Mouse (Mus musculus): Measurements from ENCODE around the gene Dnm1. TPM values are rescaled to one million over a fixed set of nuclear protein-coding genes. Genes with fewer than 3 reads are reported as not detected.

The Dnm1 gene
- polyA plus RNA-seq, 1 experiment = 100 TPM

- 73% methylated on average over 14 of the region's 14 CpGs for WGBS
- no peak for DNase-seq (ENCODE audit: low read depth, low spot score)
Observed at GRCm38 (mm10) chr2:32318709-32319585, 34.2 kb downstream of the Dnm1 start.

GRCm38 (mm10) chr2:32317791-32318417, 35.2 kb downstream of the Dnm1 start:
- WGBS = 18% methylated on average over 19 of the region's 19 CpGs
- no peak for DNase-seq (ENCODE audit: low read depth, low spot score)

GRCm38 (mm10) chr2:32316887-32317656, 36.1 kb downstream of the Dnm1 start:
- 68% methylated on average over 20 of the region's 20 CpGs for WGBS
- no peak for DNase-seq (ENCODE audit: low read depth, low spot score)

- DNase-seq (ENCODE audit: low read depth, low spot score) = no peak
Observed at GRCm38 (mm10) chr2:32315751-32316150, 37.4 kb downstream of the Dnm1 start.

GRCm38 (mm10) chr2:32314831-32315230, 38.3 kb downstream of the Dnm1 start:
- 92% methylated on average over 14 of the region's 14 CpGs for WGBS
- DNase-seq (ENCODE audit: low read depth, low spot score) = no peak

More at GRCm38 (mm10) chr2:32315751-32316150, 37.4 kb downstream of the Dnm1 start:
- 34% methylated on average over 8 of the region's 8 CpGs for WGBS

- no peak for DNase-seq (ENCODE audit: low read depth, low spot score)
- WGBS = 10% methylated on average over 56 of the region's 56 CpGs
Observed at GRCm38 (mm10) chr2:32312318-32312964, 40.7 kb downstream of the Dnm1 start.

GRCm38 (mm10) chr2:32311443-32312317, 41.5 kb downstream of the Dnm1 start:
- 16% methylated on average over 41 of the region's 42 CpGs for WGBS
- DNase-seq (ENCODE audit: low read depth, low spot score) = no peak

GRCm38 (mm10) chr2:32310096-32310845, 42.9 kb downstream of the Dnm1 start:
- 85% methylated on average over 18 of the region's 18 CpGs for WGBS
- DNase-seq (ENCODE audit: low read depth, low spot score) = no peak

GRCm38 (mm10) chr2:32308870-32309568, 44.1 kb downstream of the Dnm1 start:
- DNase-seq (ENCODE audit: low read depth, low spot score) = no peak
- 93% methylated on average over 16 of the region's 16 CpGs for WGBS

- no peak for DNase-seq (ENCODE audit: low read depth, low spot score)
- WGBS = 52% methylated on average over 8 of the region's 8 CpGs
Observed at GRCm38 (mm10) chr2:32307941-32308760, 45.0 kb downstream of the Dnm1 start.

GRCm38 (mm10) chr2:32307247-32307798, 45.8 kb downstream of the Dnm1 start:
- DNase-seq (ENCODE audit: low read depth, low spot score) = no peak
- WGBS = 84% methylated on average over 6 of the region's 6 CpGs

- no peak for DNase-seq (ENCODE audit: low read depth, low spot score)
- WGBS = 91% methylated on average over 9 of the region's 9 CpGs
Observed at GRCm38 (mm10) chr2:32306176-32306575, 47.0 kb downstream of the Dnm1 start.

- 90% methylated on average over 5 of the region's 5 CpGs for WGBS
Observed at GRCm38 (mm10) chr2:32305668-32306067, 47.5 kb downstream of the Dnm1 start.

GRCm38 (mm10) chr2:32304145-32304832, 48.8 kb downstream of the Dnm1 start:
- 70% methylated on average over 8 of the region's 8 CpGs for WGBS
- no peak for DNase-seq (ENCODE audit: low read depth, low spot score)

More at GRCm38 (mm10) chr2:32305668-32306067, 47.5 kb downstream of the Dnm1 start:
- DNase-seq (ENCODE audit: low read depth, low spot score) = no peak

GRCm38 (mm10) chr2:32302952-32303351, 50.2 kb downstream of the Dnm1 start:
- WGBS = 90% methylated on average over 10 of the region's 10 CpGs
- DNase-seq (ENCODE audit: low read depth, low spot score) = no peak

GRCm38 (mm10) chr2:32299469-32299868, 53.7 kb downstream of the Dnm1 start:
- WGBS = 90% methylated on average over 4 of the region's 4 CpGs

More at GRCm38 (mm10) chr2:32299469-32299868, 53.7 kb downstream of the Dnm1 start:
- DNase-seq (ENCODE audit: low read depth, low spot score) = no peak
